Mouse (Mus musculus) c-Kit-positive CD71-positive TER-119-positive erythroid progenitor cells, embryonic 14.5 days (primary cell): ENCODE measurements at regions not wholly inside any gene's neighbourhood (a gene's known extent, or its start where the extent isn't known, plus 50 kb on each side); places are given as distances from the start of the nearest gene placed in this dataset.

Source experiments
- DNase-seq: peaks from one replicate; pipeline ENCODE4 v3.0.0-alpha.2; 2013; ENCODE audit warnings: low spot score

- DNase-seq = no peak
Measured at GRCm38 (mm10) chr13:42518686-42519085, 161.7 kb upstream of the Phactr1 start.

GRCm38 (mm10) chr13:42522553-42522952 is 157.9 kb upstream of the Phactr1 start:
- no peak for DNase-seq

- DNase-seq = no peak
Measured at GRCm38 (mm10) chr13:42526163-42526562, 154.3 kb upstream of the Phactr1 start.

GRCm38 (mm10) chr13:42526966-42527365 is 153.5 kb upstream of the Phactr1 start:
- no peak for DNase-seq

GRCm38 (mm10) chr13:42528169-42528568 is 152.3 kb upstream of the Phactr1 start:
- DNase-seq = no peak

- DNase-seq = no peak
Measured at GRCm38 (mm10) chr13:42536501-42537210, 143.8 kb upstream of the Phactr1 start.

GRCm38 (mm10) chr13:42538046-42538445 is 142.4 kb upstream of the Phactr1 start:
- DNase-seq = no peak

GRCm38 (mm10) chr13:42544536-42545094 is 135.8 kb upstream of the Phactr1 start:
- DNase-seq = no peak

GRCm38 (mm10) chr13:42546389-42546788 is 134.0 kb upstream of the Phactr1 start:
- DNase-seq = no peak

GRCm38 (mm10) chr13:42546851-42547250 is 133.6 kb upstream of the Phactr1 start:
- no peak for DNase-seq

- no peak for DNase-seq
Measured at GRCm38 (mm10) chr13:42549021-42549559, 131.3 kb upstream of the Phactr1 start.

- DNase-seq = no peak
Measured at GRCm38 (mm10) chr13:42554961-42555360, 125.5 kb upstream of the Phactr1 start.

GRCm38 (mm10) chr13:42558526-42558925 is 121.9 kb upstream of the Phactr1 start:
- DNase-seq = no peak

GRCm38 (mm10) chr13:42561446-42561845 is 119.0 kb upstream of the Phactr1 start:
- no peak for DNase-seq

- no peak for DNase-seq
Measured at GRCm38 (mm10) chr13:42565291-42566058, 114.9 kb upstream of the Phactr1 start.

- no peak for DNase-seq
Measured at GRCm38 (mm10) chr13:42570600-42571348, 109.6 kb upstream of the Phactr1 start.

GRCm38 (mm10) chr13:42574189-42574588 is 106.2 kb upstream of the Phactr1 start:
- DNase-seq = no peak

GRCm38 (mm10) chr13:42575725-42576426 is 104.5 kb upstream of the Phactr1 start:
- peak; percentile 28 for DNase-seq

GRCm38 (mm10) chr13:42579471-42579870 is 101.0 kb upstream of the Phactr1 start:
- no peak for DNase-seq

- no peak for DNase-seq
Measured at GRCm38 (mm10) chr13:42589136-42589535, 91.3 kb upstream of the Phactr1 start.

GRCm38 (mm10) chr13:42589607-42590006 is 90.8 kb upstream of the Phactr1 start:
- no peak for DNase-seq
